In genomic region chr7:75560566-75560965, GRCm38 (mm10) we compare ENCODE assay signal across 27 mouse cellular contexts.
DNase-seq lines count a peak whose midpoint lies in the region; ATAC-seq lines count a peak whose summit lies in the region.
"Had no signal": no experiment of that assay in that cellular context is flagged by ENCODE, and none has a peak within 500 bp of the region (broad histone marks: within the 10 kb centered on the region; RNA-seq: fewer than 3 reads in every experiment).

No protein-coding gene starts in this region.

- WGBS in intestine, embryonic 14.5 days, result 96% methylated on average over 2 of the region's 2 CpGs
- WGBS in intestine, embryonic 15.5 days, result 82% methylated on average over 2 of the region's 2 CpGs
- 94% methylated on average over 2 of the region's 2 CpGs for WGBS in kidney, embryonic 14.5 days
- 99% methylated on average over 2 of the region's 2 CpGs for WGBS in midbrain, embryonic 14.5 days

- H3K4me3 ChIP-seq in intestine, embryonic 14.5 days (ENCODE audit: low read depth, low read length), result no peak overlapping the region
- no peak overlapping the region for H3K4me3 ChIP-seq in intestine, embryonic 15.5 days (replicated peaks)
- H3K4me3 ChIP-seq in kidney, embryonic 14.5 days (ENCODE audit: low read length), result no peak overlapping the region
- H3K4me3 ChIP-seq in midbrain, embryonic 14.5 days (replicated peaks; ENCODE audit: low read depth, low read length), result no peak overlapping the region
- H3K4me3 ChIP-seq: embryonic facial prominence, embryonic 10.5 days; embryonic facial prominence, embryonic 13.5 days; erythroblast, embryonic 14.5 days; forebrain, embryonic 13.5 days; heart, adult 2 months; heart, embryonic 10.5 days; heart, embryonic 13.5 days; hindbrain, embryonic 12.5 days; hindbrain, embryonic 15.5 days had no signal

- peak; percentile 7 for DNase-seq in intestine, embryonic 14.5 days (ENCODE audit: low spot score)
- peak; percentile 11 for DNase-seq in 3134 (ENCODE audit: extremely low read depth, insufficient read length, low spot score)
- DNase-seq in 3T3-L1 (ENCODE audit: low read depth, low spot score), result peak; percentile 51
- DNase-seq in adipocyte (ENCODE audit: low spot score), result peak; percentile 8
- DNase-seq in thymus, postnatal 4 days, result no peak
- DNase-seq in midbrain, embryonic 14.5 days, result no peak
- DNase-seq: adrenal gland, postnatal 10 days; cerebellum, adult 11 months; cerebellum, adult 2 months; cerebellum, adult 9-11 months; cerebellum, postnatal 25 days; embryo, embryonic 11 days; gastrocnemius, postnatal 14 days; heart, adult 2 months; heart, postnatal 14 days had no signal

- H3K4me2 ChIP-seq in intestine, embryonic 14.5 days (ENCODE audit: low read length), result no peak overlapping the region
- H3K4me2 ChIP-seq in intestine, embryonic 15.5 days (replicated peaks), result no peak overlapping the region
- H3K4me2 ChIP-seq in kidney, embryonic 14.5 days (replicated peaks; ENCODE audit: low read depth, low read length), result no peak overlapping the region
- no peak overlapping the region for H3K4me2 ChIP-seq in midbrain, embryonic 14.5 days (ENCODE audit: low read length)
- H3K4me2 ChIP-seq: embryonic facial prominence, embryonic 13.5 days; forebrain, embryonic 13.5 days; heart, embryonic 13.5 days; hindbrain, embryonic 12.5 days; hindbrain, embryonic 15.5 days had no signal

- no peaks in the 10 kb centered on the region for H3K9me3 ChIP-seq in intestine, embryonic 14.5 days (ENCODE audit: control insufficient read depth, low read length)
- no peaks in the 10 kb centered on the region for H3K9me3 ChIP-seq in intestine, embryonic 15.5 days
- H3K9me3 ChIP-seq in kidney, embryonic 14.5 days (ENCODE audit: control insufficient read depth, low read length), result no peaks in the 10 kb centered on the region
- no peaks in the 10 kb centered on the region for H3K9me3 ChIP-seq in midbrain, embryonic 14.5 days (ENCODE audit: control insufficient read depth, low read length)
- H3K9me3 ChIP-seq: embryonic facial prominence, embryonic 10.5 days; embryonic facial prominence, embryonic 13.5 days; forebrain, embryonic 13.5 days; heart, embryonic 10.5 days; heart, embryonic 13.5 days; hindbrain, embryonic 12.5 days; hindbrain, embryonic 15.5 days had no signal

- no peak for ATAC-seq in intestine, embryonic 14.5 days (replicated peaks; ENCODE audit: low FRiP score, low TSS enrichment, low read depth)
- no peak for ATAC-seq in intestine, embryonic 15.5 days
- no peak for ATAC-seq in kidney, embryonic 14.5 days (ENCODE audit: low FRiP score, low TSS enrichment)
- ATAC-seq in midbrain, embryonic 14.5 days (ENCODE audit: low FRiP score, low TSS enrichment), result no peak
- ATAC-seq: forebrain, embryonic 13.5 days; forebrain, embryonic 16.5 days; intestine, embryonic 16.5 days had no signal

- no peaks in the 10 kb centered on the region for H3K36me3 ChIP-seq in intestine, embryonic 14.5 days (ENCODE audit: control insufficient read depth, insufficient read depth, low read length)
- H3K36me3 ChIP-seq in intestine, embryonic 15.5 days, result no peaks in the 10 kb centered on the region
- H3K36me3 ChIP-seq in kidney, embryonic 14.5 days (ENCODE audit: control insufficient read depth, insufficient read depth, low read length), result no peaks in the 10 kb centered on the region
- no peaks in the 10 kb centered on the region for H3K36me3 ChIP-seq in midbrain, embryonic 14.5 days (ENCODE audit: control insufficient read depth, insufficient read depth, low read length)
- H3K36me3 ChIP-seq: embryonic facial prominence, embryonic 10.5 days; embryonic facial prominence, embryonic 13.5 days; heart, embryonic 10.5 days; heart, embryonic 13.5 days; hindbrain, embryonic 12.5 days; hindbrain, embryonic 15.5 days had no signal

- H3K4me1 ChIP-seq in intestine, embryonic 14.5 days (replicated peaks; ENCODE audit: control insufficient read depth, insufficient read depth, low read length), result peaks cover 35% of the 10 kb centered on the region
- H3K4me1 ChIP-seq in intestine, embryonic 15.5 days (replicated peaks), result peaks cover 10% of the 10 kb centered on the region
- peaks cover 23% of the 10 kb centered on the region for H3K4me1 ChIP-seq in kidney, embryonic 14.5 days (ENCODE audit: control insufficient read depth, insufficient read depth, low read length)
- no peaks in the 10 kb centered on the region for H3K4me1 ChIP-seq in midbrain, embryonic 14.5 days (ENCODE audit: control insufficient read depth, insufficient read depth, low read length)
- H3K4me1 ChIP-seq: forebrain, embryonic 13.5 days; hindbrain, embryonic 15.5 days had no signal

- H3K27me3 ChIP-seq in intestine, embryonic 14.5 days (replicated peaks; ENCODE audit: control insufficient read depth, insufficient read depth, low read length), result no peaks in the 10 kb centered on the region
- no peaks in the 10 kb centered on the region for H3K27me3 ChIP-seq in intestine, embryonic 15.5 days (replicated peaks)
- H3K27me3 ChIP-seq in kidney, embryonic 14.5 days (ENCODE audit: control insufficient read depth, insufficient read depth, low read length), result no peaks in the 10 kb centered on the region
- no peaks in the 10 kb centered on the region for H3K27me3 ChIP-seq in midbrain, embryonic 14.5 days (ENCODE audit: control insufficient read depth, insufficient read depth, low read length)
- H3K27me3 ChIP-seq: embryonic facial prominence, embryonic 13.5 days; forebrain, embryonic 13.5 days; heart, embryonic 13.5 days; hindbrain, embryonic 12.5 days; hindbrain, embryonic 15.5 days had no signal

- no peak overlapping the region for H3K27ac ChIP-seq in intestine, embryonic 14.5 days (ENCODE audit: low read depth)
- H3K27ac ChIP-seq in intestine, embryonic 15.5 days, result no peak overlapping the region
- H3K27ac ChIP-seq in kidney, embryonic 14.5 days (ENCODE audit: low read depth, low read length), result no peak overlapping the region
- H3K27ac ChIP-seq in midbrain, embryonic 14.5 days (replicated peaks; ENCODE audit: low read depth, low read length), result no peak overlapping the region
- H3K27ac ChIP-seq: embryonic facial prominence, embryonic 10.5 days; embryonic facial prominence, embryonic 13.5 days; forebrain, embryonic 13.5 days; heart, adult 2 months; heart, embryonic 10.5 days; heart, embryonic 13.5 days; hindbrain, embryonic 12.5 days; hindbrain, embryonic 15.5 days had no signal

- H3K9ac ChIP-seq in intestine, embryonic 14.5 days (ENCODE audit: low read length), result no peak overlapping the region
- no peak overlapping the region for H3K9ac ChIP-seq in intestine, embryonic 15.5 days
- no peak overlapping the region for H3K9ac ChIP-seq in kidney, embryonic 14.5 days (ENCODE audit: low read depth, low read length)
- no peak overlapping the region for H3K9ac ChIP-seq in midbrain, embryonic 14.5 days (replicated peaks; ENCODE audit: low read length)
- H3K9ac ChIP-seq: embryonic facial prominence, embryonic 13.5 days; forebrain, embryonic 13.5 days; heart, embryonic 13.5 days; hindbrain, embryonic 12.5 days; hindbrain, embryonic 15.5 days had no signal

Comparison
In these comparisons a context has a peak if more than half of its experiments do, and no peak if none do; other contexts are left out.
1. DNase-seq: peak in intestine, embryonic 14.5 days (single experiment), 3134 (single experiment), 3T3-L1 (single experiment) and adipocyte (single experiment); none in thymus, postnatal 4 days (single experiment) and midbrain, embryonic 14.5 days (single experiment).